Mouse (Mus musculus) ES-Bruce4 (cell line): ENCODE data around the gene Gm45618.

Experiments used
- CTCF ChIP-seq: IDR thresholded peaks from one replicate; pipeline ENCODE4 v1.8.1; 2011; ENCODE audit warnings: low read depth, low read length
- POLR2A ChIP-seq: IDR thresholded peaks from one replicate; pipeline ENCODE4 v1.8.1; 2011; ENCODE audit warnings: low read length; ENCODE audit not compliant: insufficient read depth

- no peak for TF ChIP-seq CTCF
- TF ChIP-seq POLR2A: no peak
Observed at GRCm38 (mm10) chr7:142159366-142159765, 38.8 kb upstream of the Gm45618 start.
